Mouse (Mus musculus) forebrain, embryonic 15.5 days (tissue): ENCODE results near the gene Cables2. TPM values are rescaled to one million over a fixed set of nuclear protein-coding genes. Genes with fewer than 3 reads are reported as not detected.
A peak's percentile ranks its signal among the peaks of the same experiment; 100 is the strongest.

Experiments
- ATAC-seq: fragments of 200-750 bp; cut with Nextera tagmentation; replicated peaks from 2 replicates; pipeline ENCODE4 v1.8.0; 2017; ENCODE audit warnings: mild to moderate bottlenecking, moderate TSS enrichment, moderate library complexity
- H3K27ac ChIP-seq: fragments of 300-500 bp; sonication (generic); replicated peaks from 2 replicates; pipeline ENCODE4 v1.5.1; 2015; ENCODE audit warnings: mild to moderate bottlenecking, inconsistent platforms
- H3K27me3 ChIP-seq: fragments of 300-500 bp; sonication (generic); 2 replicates; pipeline ENCODE4 v1.6.1; 2015; ENCODE audit warnings: inconsistent platforms
- H3K36me3 ChIP-seq: fragments of 300-500 bp; sonication (generic); 2 replicates; pipeline ENCODE4 v1.6.1; 2015; ENCODE audit warnings: mild to moderate bottlenecking, inconsistent platforms
- H3K4me1 ChIP-seq: fragments of 300-500 bp; sonication (generic); 2 replicates; pipeline ENCODE4 v1.6.1; 2015; ENCODE audit warnings: inconsistent platforms
- H3K4me2 ChIP-seq: fragments of 300-500 bp; sonication (generic); replicated peaks from 2 replicates; pipeline ENCODE4 v1.6.1; 2015; ENCODE audit warnings: mild to moderate bottlenecking, inconsistent platforms
- H3K4me3 ChIP-seq: fragments of 300-500 bp; sonication (generic); 2 replicates; pipeline ENCODE4 v1.5.1; 2015; ENCODE audit warnings: mild to moderate bottlenecking, inconsistent platforms
- H3K9ac ChIP-seq: fragments of 300-500 bp; sonication (generic); replicated peaks from 2 replicates; pipeline ENCODE4 v1.6.1; 2015; ENCODE audit warnings: mild to moderate bottlenecking, inconsistent platforms
- H3K9me3 ChIP-seq: fragments of 300-500 bp; sonication (generic); 2 replicates; pipeline ENCODE4 v1.6.1; 2016; ENCODE audit warnings: inconsistent platforms
- WGBS: fragments of 180-500 bp; shearing (Covaris S2); methylation state at CpG from one replicate; pipeline ENCODE4 v1.1.7; 2015; ENCODE audit warnings: mixed read lengths; 5-methylcytosine and 5-hydroxymethylcytosine counted together
- polyA plus RNA-seq: library from polyadenylated mRNA; unstranded; fragments of >200 nt; fragmentation: Nextera tagmentation; extraction: Ambion mirVana; gene quantifications from 2 replicates; pipeline ENCODE4 v1.2.1, GENCODE M21; 2015

Cables2 gene
- polyA plus RNA-seq, 1 experiment from 2014 or later, result 21.6 TPM

- H3K4me1 ChIP-seq, result peaks cover 26% of the 10 kb centered on the region
- peak; percentile 27; the same call in 1 of the 2 replicates for ATAC-seq
- H3K4me3 ChIP-seq, result no peak overlapping the region
- no peaks in the 10 kb centered on the region for H3K9me3 ChIP-seq
- peak overlapping the region; percentile 12; the same call in 1 of the 2 replicates for H3K4me2 ChIP-seq
- 1% methylated on average over 8 of the region's 8 CpGs for WGBS
- no peak overlapping the region for H3K9ac ChIP-seq
- H3K27me3 ChIP-seq, result no peaks in the 10 kb centered on the region
- no peaks in the 10 kb centered on the region for H3K36me3 ChIP-seq
- H3K27ac ChIP-seq, result no peak overlapping the region
These were observed 2.5 kb upstream of the Cables2 start for GRCm38 (mm10) chr2:180275836-180276235.

GRCm38 (mm10) chr2:180274523-180274922 lies 1.2 kb upstream of the Cables2 start:
- Histone ChIP-seq H3K27ac (no peak overlapping the region), H3K9ac (no peak overlapping the region), H3K4me2 (no peak overlapping the region), H3K4me1 (peaks cover 27% of the 10 kb centered on the region), H3K36me3 (no peaks in the 10 kb centered on the region), H3K27me3 (no peaks in the 10 kb centered on the region), H3K4me3 (no peak overlapping the region), H3K9me3 (no peaks in the 10 kb centered on the region)
- no peak for ATAC-seq
- 90% methylated on average over 2 of the region's 2 CpGs for WGBS

- Histone ChIP-seq H3K27me3 (no peaks in the 10 kb centered on the region), H3K4me2 (peak overlapping the region; percentile 95), H3K4me3 (peak overlapping the region; percentile 95), H3K4me1 (peaks cover 30% of the 10 kb centered on the region), H3K9ac (peak overlapping the region; percentile 93), H3K36me3 (no peaks in the 10 kb centered on the region), H3K27ac (peak overlapping the region; percentile 72), H3K9me3 (no peaks in the 10 kb centered on the region)
- peak; percentile 35 for ATAC-seq
- under 1% methylated on average over 34 of the region's 37 CpGs for WGBS
These were observed 393 bp downstream of the Cables2 start for GRCm38 (mm10) chr2:180272884-180273321.

- Histone ChIP-seq H3K9me3 (no peaks in the 10 kb centered on the region), H3K36me3 (no peaks in the 10 kb centered on the region; the same call in 1 of the 2 replicates), H3K4me2 (peak overlapping the region; percentile 95), H3K4me1 (peaks cover 30% of the 10 kb centered on the region), H3K27me3 (no peaks in the 10 kb centered on the region), H3K27ac (no peak overlapping the region), H3K9ac (peak overlapping the region; percentile 93), H3K4me3 (peak overlapping the region; percentile 95)
- no peak for ATAC-seq
- WGBS, result 63% methylated on average over 5 of the region's 5 CpGs
These were observed 1.4 kb downstream of the Cables2 start for GRCm38 (mm10) chr2:180271804-180272395.

- H3K9me3 ChIP-seq, result no peaks in the 10 kb centered on the region
- H3K9ac ChIP-seq, result no peak overlapping the region
- WGBS, result 84% methylated on average over 7 of the region's 7 CpGs
- peaks cover 30% of the 10 kb centered on the region for H3K4me1 ChIP-seq
- no peak overlapping the region for H3K4me2 ChIP-seq
- no peak for ATAC-seq
- H3K36me3 ChIP-seq, result no peaks in the 10 kb centered on the region; the same call in 1 of the 2 replicates
- no peak overlapping the region for H3K27ac ChIP-seq
- no peaks in the 10 kb centered on the region for H3K27me3 ChIP-seq
- H3K4me3 ChIP-seq, result no peak overlapping the region
These were observed 2.6 kb downstream of the Cables2 start for GRCm38 (mm10) chr2:180270537-180271255.

GRCm38 (mm10) chr2:180269329-180269728 lies 4.0 kb downstream of the Cables2 start:
- Histone ChIP-seq H3K4me3 (no peak overlapping the region), H3K4me2 (no peak overlapping the region), H3K9me3 (no peaks in the 10 kb centered on the region), H3K36me3 (no peaks in the 10 kb centered on the region; the same call in none of the 2 replicates), H3K9ac (no peak overlapping the region), H3K27ac (no peak overlapping the region), H3K27me3 (no peaks in the 10 kb centered on the region), H3K4me1 (peaks cover 30% of the 10 kb centered on the region)
- no peak for ATAC-seq
- WGBS, result 93% methylated on average over 10 of the region's 10 CpGs

GRCm38 (mm10) chr2:180267955-180268354 lies 5.3 kb downstream of the Cables2 start:
- Histone ChIP-seq H3K4me1 (peaks cover 25% of the 10 kb centered on the region), H3K27me3 (no peaks in the 10 kb centered on the region), H3K9ac (no peak overlapping the region), H3K4me2 (no peak overlapping the region), H3K27ac (no peak overlapping the region), H3K36me3 (peaks cover 13% of the 10 kb centered on the region), H3K4me3 (no peak overlapping the region), H3K9me3 (no peaks in the 10 kb centered on the region)
- no peak for ATAC-seq
- 65% methylated on average over 2 of the region's 2 CpGs for WGBS

GRCm38 (mm10) chr2:180262891-180263290 lies 10.4 kb downstream of the Cables2 start:
- Histone ChIP-seq H3K9ac (no peak overlapping the region), H3K27me3 (no peaks in the 10 kb centered on the region), H3K9me3 (no peaks in the 10 kb centered on the region), H3K36me3 (peaks cover 48% of the 10 kb centered on the region), H3K4me3 (no peak overlapping the region), H3K4me2 (no peak overlapping the region), H3K27ac (no peak overlapping the region), H3K4me1 (peaks cover 7% of the 10 kb centered on the region)
- 92% methylated on average over 10 of the region's 10 CpGs for WGBS
- ATAC-seq, result no peak

- H3K9me3 ChIP-seq, result no peaks in the 10 kb centered on the region
These were observed 10.9 kb downstream of the Cables2 start for GRCm38 (mm10) chr2:180262441-180262840.

GRCm38 (mm10) chr2:180261901-180262300 lies 11.4 kb downstream of the Cables2 start:
- H3K9me3 ChIP-seq, result no peaks in the 10 kb centered on the region
- H3K9ac ChIP-seq, result no peak overlapping the region
- ATAC-seq, result no peak
- H3K4me2 ChIP-seq, result no peak overlapping the region
- H3K36me3 ChIP-seq, result peaks cover 48% of the 10 kb centered on the region
- no peaks in the 10 kb centered on the region for H3K27me3 ChIP-seq
- H3K4me3 ChIP-seq, result no peak overlapping the region
- no peak overlapping the region for H3K27ac ChIP-seq
- H3K4me1 ChIP-seq, result peaks cover 11% of the 10 kb centered on the region
- 91% methylated on average over 7 of the region's 7 CpGs for WGBS

More at GRCm38 (mm10) chr2:180262441-180262840, 10.9 kb downstream of the Cables2 start:
- Histone ChIP-seq H3K27me3 (no peaks in the 10 kb centered on the region), H3K4me3 (no peak overlapping the region), H3K9ac (no peak overlapping the region), H3K4me2 (no peak overlapping the region), H3K36me3 (peaks cover 48% of the 10 kb centered on the region), H3K4me1 (peaks cover 11% of the 10 kb centered on the region), H3K27ac (no peak overlapping the region)
- WGBS, result 78% methylated on average over 3 of the region's 3 CpGs
- ATAC-seq, result no peak

GRCm38 (mm10) chr2:180260610-180261480 lies 12.5 kb downstream of the Cables2 start:
- peaks cover 18% of the 10 kb centered on the region for H3K4me1 ChIP-seq
- no peak overlapping the region for H3K4me3 ChIP-seq
- no peak overlapping the region for H3K4me2 ChIP-seq
- no peak overlapping the region for H3K27ac ChIP-seq
- no peaks in the 10 kb centered on the region for H3K27me3 ChIP-seq
- H3K36me3 ChIP-seq, result peaks cover 48% of the 10 kb centered on the region
- WGBS, result 66% methylated on average over 8 of the region's 8 CpGs
- no peak for ATAC-seq
- no peak overlapping the region for H3K9ac ChIP-seq
- H3K9me3 ChIP-seq, result no peaks in the 10 kb centered on the region
